Mouse (Mus musculus): ENCODE data around the gene Tmem144.

- no peak for TF ChIP-seq POLR2A (IDR thresholded peaks at IDR 0.05; ENCODE audit: borderline replicate concordance, extremely low read depth, insufficient read depth, insufficient read length, poor library complexity, severe bottlenecking)
- no peak for TF ChIP-seq CTCF (IDR thresholded peaks at IDR 0.05; ENCODE audit: borderline replicate concordance, extremely low read depth, insufficient read depth, insufficient read length)
Observed at GRCm38 (mm10) chr3:79852108-79852507, 465 bp downstream of the Tmem144 start.

Data from brain, embryonic 14.5 days (tissue).